Mouse (Mus musculus) E14TG2a.4 (cell line): ENCODE measurements around the gene Ofcc1.

ENCODE experiments used
- CTCF ChIP-seq: conservative IDR thresholded peaks from 2 replicates; pipeline ENCODE4 v1.5.1; 2014; ENCODE audit warnings: low read length
- POU5F1 ChIP-seq: IDR thresholded peaks from 2 replicates; pipeline ENCODE4 v1.6.1; 2014; ENCODE audit warnings: low read length, borderline replicate concordance

DNA sequence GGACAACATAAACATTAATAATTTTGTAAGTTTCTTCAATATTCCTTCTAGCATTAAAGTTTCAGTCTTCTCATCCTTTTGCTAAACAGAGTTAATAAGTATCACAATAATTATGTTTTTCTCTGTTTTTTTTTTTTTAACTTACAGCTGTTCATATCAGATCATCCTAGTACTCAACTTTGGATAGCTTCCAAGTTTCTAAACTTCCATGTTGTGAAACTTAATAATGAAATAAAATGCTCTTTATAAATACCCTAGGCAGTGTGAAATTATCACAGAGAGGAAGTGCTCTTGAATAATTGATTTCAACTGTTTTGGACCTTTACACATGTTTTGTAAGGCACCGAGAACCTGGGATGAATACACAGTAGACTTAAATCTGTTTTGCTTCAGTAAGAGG, 291.2 kb downstream of the Ofcc1 start:
- TF ChIP-seq CTCF: no peak
- no peak for TF ChIP-seq POU5F1
